Mouse (Mus musculus): Measurements from ENCODE around the gene Cops7b.
"Not testable (repeated sequence)": the region's sequence is repeated elsewhere in the genome, so short reads cannot be mapped to it uniquely, and the experiment has no call there.

The Cops7b gene

DNA sequence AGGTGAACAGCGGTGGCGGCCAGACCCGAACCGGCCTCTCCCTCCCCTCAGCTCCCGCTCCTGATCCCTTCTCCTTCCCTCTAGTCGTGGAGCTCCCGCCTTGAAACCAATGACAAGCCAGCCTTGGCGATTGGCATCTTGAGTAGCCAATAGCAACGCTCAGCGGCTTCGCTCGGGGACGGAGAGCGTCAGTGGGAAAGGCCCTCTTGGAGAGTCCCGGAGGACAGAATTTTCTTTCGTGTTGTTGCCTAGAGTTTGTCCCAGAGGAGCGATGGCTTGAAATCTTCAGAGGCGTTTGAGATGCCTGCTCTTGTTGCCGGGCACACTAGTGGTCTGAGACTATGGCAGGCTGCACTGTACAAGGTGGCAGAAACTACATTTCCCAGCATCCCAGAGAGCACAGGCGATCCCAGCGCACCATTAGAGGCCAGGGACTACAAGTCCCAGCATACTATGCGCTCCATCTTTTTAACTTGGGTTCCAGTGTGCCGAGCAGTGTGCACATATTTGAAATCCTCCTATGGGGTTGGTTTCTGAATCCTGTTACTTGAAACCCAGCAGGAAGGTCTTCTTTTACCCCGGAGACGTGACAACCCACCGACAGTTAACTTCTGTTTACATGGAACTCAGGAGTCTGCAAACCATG lies at the start of gene Cops7b, which contains the start of gene Pde6d:
Gene Cops7b (plus strand): TSS at position 454 of the 646 bp plus-strand sequence.
Gene Pde6d (minus strand): TSS at position 179 of the 646 bp plus-strand sequence.
- peak; percentile 88 to 95 for DNase-seq (ENCODE audit: low spot score in 2 of 2)

DNA sequence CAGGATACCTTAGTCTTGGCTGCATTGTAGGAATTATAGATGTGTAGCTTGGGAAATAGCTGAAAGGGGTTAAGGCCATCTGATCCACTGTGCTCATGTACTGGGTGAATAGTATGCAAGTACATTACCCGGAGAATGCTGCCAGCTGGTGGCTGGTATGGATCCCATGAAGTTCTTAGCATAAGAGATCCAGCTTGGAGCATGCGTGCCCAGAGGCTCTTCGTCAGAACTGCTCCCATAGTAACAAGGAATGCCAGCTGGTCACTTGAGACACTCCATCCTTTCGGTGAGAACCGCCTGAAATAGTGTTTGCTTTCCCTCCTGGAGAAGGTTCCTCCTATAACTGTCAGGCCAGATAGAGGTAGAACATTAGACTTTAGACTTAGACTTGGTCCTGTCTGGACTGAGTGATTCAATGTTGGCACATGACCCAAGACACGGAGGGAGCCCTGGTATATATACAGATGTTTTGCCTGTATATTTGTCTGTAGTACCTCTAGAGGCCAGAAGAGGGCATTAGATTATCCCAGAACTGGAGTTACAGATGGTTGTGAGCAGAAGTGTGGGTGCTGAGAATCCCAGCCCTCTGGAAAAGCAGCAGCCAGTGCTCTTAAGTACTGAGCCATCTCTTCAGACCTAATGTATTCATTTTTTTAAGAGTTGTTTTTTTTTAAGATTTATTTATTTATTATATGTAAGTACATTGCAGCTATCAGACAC lies 49.1 kb upstream of the Cops7b start:
- no peak for DNase-seq (ENCODE audit: low spot score in 2 of 2)

DNA sequence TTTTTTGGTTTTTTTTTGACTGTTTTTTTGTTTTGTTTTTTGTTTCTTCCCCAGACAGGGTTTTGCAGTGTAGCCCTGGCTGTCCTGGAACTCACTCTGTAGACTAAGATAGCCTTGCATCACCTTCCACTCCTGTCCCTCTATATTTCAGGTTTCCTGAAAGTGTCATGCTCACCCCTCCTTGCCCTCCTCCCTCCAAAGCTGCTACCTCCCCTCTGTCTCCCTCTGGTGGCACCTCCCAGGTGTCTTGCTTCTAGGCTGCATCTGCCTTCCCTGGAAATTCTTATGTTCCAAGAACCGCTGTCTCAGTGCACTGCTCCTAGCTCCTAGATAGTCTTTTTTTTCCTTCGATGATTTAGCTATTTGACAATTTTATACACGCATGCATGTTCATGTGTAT lies 44.3 kb upstream of the Cops7b start:
- DNase-seq (ENCODE audit: low spot score in 2 of 2) = no peak

DNA sequence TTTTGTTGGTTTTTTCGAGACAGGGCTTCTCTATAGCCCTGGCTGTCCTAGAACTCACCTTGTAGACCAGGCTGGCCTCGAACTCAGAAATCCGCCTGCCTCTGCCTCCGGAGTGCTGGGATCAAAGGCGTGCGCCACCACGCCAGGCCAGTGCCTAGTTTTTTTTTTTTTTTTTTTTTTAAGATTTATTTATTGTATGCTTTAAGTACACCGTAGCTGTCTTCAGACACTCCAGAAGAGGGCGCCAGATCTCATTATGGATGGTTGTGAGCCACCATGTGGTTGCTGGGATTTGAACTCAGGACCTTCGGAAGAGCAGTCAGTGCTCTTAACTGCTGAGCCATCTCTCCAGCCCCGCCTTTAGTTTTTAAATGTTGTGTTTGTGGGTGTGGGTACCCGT lies 43.1 kb upstream of the Cops7b start:
- not testable (repeated sequence) for DNase-seq (ENCODE audit: low spot score in 2 of 2)

DNA sequence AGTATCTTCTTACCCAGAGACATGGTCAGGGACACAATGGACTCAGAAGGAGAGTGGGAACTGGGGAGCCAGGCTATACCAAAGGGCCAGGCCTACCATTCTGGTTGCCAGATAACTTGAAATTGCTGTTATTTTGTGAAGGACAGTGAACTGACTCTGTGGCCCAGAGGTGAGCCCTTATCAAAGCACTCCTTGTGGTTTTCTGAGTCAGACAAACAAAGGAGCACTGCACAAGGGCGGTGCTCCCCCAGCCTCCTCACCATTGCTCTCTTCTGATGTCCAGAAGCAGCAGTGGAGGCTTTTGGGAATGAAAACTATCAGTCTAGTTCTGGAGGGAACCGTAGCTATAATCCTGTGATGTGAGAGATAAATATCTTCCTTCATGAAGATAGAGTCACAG lies 40.1 kb upstream of the Cops7b start:
- no peak for DNase-seq (ENCODE audit: low spot score in 2 of 2)

DNA sequence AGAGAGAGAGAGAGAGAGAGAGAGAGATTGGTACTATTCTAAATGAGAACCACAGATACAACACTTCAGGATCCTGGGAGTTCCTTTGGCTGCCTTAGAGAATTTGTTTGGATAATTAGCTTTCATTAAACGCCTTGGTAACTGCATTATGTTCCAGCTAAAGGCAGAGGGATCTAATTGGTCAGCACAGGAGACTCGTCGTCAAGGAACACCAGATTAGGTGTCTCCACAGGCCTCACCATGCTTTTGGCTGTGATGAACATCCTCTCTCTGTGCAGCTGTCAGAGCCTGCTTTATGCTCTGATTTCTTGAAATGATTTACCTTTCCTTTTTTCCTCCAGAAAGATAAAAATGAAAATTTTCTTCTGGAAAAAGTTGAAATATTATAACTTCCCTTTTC lies 35.9 kb upstream of the Cops7b start:
- DNase-seq (ENCODE audit: low spot score in 2 of 2) = no peak

DNA sequence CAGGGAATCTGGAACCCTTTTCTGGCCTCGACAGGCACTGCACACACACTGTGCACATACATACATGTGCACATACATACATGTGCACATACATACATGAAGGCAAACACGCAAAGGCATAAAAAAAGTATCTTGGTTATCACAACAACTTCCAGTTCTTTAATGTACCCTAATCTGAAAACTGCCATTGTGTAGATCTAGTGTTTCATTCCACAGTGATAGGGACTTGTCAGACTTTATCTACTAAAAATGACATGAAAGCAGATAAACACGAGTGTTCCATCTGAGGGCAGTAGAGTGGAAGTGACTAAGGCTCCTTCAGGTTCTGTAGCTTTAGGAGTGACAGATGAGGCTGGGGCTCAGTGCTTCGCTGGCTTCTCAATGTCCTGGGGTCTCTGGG lies 31.4 kb upstream of the Cops7b start:
- DNase-seq (ENCODE audit: low spot score in 2 of 2) = no peak

DNA sequence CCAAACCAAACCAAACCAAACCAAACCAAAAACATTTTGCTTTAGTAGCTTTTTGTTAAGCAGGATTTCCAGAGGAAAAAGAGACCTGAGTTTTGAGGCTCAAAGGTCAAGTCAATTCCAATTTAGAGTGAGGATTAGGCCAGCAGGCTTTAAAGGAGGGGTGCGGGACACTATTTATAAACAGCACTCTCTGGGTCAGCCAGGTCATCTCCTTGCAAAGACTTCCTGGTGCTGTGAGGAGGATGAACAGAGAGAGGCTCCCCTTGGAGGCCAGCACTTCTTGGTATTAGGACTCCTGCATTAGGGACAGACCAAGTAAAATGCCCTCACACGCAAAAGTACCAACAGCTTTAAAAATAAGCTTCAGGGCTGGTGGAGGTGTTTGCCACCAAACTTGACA lies 30.8 kb upstream of the Cops7b start:
- DNase-seq (ENCODE audit: low spot score in 2 of 2) = no peak

DNA sequence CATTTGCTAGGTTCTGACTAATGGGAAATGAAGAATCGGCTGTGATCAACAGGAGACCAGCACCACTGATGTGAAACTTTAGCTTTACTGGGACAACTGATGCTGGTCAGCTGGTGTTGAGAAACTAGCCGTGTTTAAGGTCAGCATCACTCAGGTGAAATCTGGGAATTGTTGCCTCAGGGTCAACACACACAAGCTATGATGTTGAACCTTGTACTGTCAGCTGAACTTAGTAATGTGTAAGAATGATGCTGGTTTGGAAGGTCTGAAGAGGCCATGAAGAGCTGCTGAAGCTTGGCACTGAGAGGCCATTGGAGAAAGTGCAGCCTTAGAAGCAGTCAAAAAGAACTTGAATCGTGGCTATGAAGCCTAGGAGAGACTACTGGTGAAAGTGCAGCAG lies 27.0 kb upstream of the Cops7b start:
- no peak for DNase-seq (ENCODE audit: low spot score in 2 of 2)

DNA sequence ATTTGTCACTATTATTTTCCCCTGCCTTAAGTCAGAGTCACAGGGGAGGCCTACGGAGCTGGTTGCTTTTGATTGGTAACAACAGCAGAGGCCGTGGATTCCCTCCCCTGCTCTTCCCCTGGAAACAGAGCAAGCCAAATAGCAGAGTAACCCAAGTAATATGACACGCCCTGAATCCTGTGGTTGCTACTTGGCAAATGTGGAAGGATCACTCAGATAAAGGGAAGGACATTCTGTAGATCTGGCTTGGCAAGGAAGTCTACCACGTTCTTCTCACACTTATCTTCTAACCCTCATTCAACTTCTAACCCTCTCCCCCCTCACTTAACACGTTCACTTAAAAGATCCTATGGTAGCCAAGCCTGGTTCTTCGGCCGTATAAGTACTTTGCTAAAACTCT lies 24.8 kb upstream of the Cops7b start:
- DNase-seq (ENCODE audit: low spot score in 2 of 2) = no peak

DNA sequence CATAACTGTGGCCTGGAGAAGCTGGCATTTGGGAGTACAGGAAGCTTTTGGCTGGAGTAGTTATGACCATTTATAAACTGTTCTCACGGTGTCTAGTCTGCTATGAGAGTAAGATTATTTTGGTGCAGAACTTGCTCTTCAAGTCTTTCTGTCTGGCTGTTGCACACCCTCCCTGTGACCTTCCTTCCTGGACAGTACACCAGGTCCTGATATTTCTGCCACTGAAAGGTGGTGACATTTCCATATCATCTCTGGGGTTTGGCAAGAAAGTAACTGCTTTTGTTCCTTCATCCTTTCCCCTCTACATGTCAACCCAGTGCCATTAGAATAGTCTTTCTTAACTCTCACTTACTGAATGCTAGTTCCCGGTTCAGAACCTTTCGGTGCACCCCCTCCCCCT lies 23.5 kb upstream of the Cops7b start:
- no peak for DNase-seq (ENCODE audit: low spot score in 2 of 2)

DNA sequence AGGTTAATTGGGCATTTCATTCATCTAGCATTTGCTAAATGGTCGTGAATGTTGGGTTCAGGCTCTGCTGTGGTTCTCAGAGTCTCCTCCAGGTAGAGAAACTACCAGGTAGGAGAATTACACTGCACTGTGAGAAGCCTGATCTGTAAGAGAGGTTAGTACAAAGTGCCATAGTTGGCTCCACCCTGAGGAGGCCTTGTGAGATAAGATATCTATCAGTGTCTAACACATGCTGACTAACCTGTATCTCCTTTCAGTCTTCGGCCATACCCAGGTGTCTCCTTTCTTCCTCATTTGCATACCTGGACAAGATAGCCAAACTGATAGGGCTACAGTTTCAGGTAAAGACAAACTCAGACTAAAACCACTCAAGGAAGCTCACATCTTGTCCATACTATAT lies 20.0 kb upstream of the Cops7b start:
- no peak for DNase-seq (ENCODE audit: low spot score in 2 of 2)

DNA sequence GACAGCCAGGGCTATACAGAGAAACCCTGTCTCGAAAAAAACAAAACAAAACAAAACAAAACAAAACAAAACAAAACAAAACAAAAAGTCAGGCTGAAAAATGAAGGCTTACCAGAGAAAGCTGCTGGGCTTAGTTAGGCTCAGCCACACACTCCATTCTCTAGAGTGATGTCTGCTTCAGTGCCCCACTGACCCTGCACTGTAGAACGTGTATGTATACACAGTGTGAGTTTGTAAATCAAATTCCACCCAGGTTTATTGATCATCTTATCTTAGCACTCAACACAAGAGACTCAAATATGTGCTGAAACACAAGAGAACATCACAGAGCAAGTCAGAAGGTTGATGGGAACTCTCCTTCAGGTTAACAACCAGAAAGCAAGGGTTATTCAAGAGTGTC lies 14.3 kb upstream of the Cops7b start:
- no peak for DNase-seq (ENCODE audit: low spot score in 2 of 2)

DNA sequence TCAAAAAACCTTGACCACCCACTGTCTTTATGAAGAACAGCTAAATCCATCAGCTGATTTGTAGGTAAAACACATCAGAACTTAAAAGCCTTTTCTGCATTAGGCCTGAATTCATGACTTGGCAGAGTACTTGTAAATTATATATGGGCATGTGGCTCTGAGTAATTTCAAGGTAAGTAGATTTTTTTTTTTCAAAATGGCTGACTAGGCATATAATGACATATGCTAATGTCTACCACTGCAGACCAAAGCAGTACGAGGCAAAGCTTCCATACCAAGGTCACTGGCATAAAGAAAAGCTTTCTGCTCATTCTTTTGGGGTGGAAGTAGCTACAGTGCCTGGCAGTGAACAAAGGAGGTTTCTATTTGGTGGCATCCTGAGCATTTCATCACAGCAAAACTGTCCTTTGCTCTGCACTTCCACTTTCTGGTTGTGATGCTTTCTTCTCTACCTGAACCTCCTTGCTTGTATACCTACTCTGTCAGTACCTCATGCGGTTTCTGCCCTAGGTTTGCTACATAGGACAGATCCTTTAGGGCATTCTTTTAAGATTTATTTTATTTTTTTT lies 13.3 kb upstream of the Cops7b start:
- DNase-seq (ENCODE audit: low spot score in 2 of 2) = no peak

DNA sequence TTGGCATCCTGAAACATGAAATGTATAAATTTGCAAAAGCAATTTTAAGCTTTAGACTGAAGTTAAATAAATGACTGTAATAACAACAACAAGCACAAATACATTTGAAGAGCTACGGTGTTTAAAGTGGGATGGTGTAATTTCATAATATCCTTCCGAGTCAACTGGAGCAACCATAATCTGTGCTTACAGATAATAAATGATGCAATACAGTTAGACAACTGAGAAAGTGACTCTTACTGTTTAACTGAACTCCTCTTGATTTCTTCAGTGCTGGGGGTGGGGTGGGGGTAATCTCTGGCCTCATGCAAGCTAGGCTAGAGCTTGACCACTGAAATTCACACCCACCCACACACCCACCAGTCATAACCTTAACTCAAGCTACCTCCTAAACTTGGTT lies 11.3 kb upstream of the Cops7b start:
- no peak for DNase-seq (ENCODE audit: low spot score in 2 of 2)

DNA sequence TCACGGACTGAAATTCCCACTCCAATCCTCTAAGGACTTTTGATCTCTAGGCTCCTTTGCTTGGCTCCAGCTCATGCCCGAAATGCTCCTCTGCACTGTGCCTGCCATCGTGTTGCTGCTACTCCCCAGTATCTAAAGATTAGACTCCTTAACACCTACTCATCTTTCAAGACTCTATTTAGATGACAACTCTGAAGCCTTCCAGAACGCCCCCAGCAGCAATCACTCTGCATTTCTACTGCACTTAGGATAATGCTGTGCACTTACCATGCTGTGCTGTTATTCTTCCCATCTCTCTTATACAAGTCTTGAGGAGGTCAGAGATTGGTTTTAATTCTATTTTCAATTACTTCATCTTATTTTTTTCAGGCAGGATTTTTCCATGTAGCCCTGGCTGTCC lies 10.8 kb upstream of the Cops7b start:
- DNase-seq (ENCODE audit: low spot score in 2 of 2) = no peak

DNA sequence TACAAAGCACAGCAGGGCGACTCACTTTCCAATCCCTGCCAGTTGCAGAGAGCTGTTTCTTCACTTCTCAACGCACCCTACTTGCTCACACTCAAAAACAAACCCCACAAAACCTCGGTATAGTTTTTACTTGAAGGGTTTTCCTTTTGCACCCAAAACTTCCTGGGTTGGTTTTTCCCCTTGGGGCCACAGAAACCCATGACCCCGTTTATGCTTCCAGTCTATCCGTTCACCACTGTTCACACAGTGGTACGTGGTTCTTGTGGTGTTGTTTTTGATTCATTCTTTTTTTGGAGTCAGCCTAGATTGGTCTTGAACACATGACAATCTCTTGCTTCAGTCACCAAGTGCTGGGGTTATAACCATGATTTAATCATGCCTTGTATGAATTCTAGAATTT lies 2.3 kb upstream of the Cops7b start:
- DNase-seq (ENCODE audit: low spot score in 2 of 2) = no peak

DNA sequence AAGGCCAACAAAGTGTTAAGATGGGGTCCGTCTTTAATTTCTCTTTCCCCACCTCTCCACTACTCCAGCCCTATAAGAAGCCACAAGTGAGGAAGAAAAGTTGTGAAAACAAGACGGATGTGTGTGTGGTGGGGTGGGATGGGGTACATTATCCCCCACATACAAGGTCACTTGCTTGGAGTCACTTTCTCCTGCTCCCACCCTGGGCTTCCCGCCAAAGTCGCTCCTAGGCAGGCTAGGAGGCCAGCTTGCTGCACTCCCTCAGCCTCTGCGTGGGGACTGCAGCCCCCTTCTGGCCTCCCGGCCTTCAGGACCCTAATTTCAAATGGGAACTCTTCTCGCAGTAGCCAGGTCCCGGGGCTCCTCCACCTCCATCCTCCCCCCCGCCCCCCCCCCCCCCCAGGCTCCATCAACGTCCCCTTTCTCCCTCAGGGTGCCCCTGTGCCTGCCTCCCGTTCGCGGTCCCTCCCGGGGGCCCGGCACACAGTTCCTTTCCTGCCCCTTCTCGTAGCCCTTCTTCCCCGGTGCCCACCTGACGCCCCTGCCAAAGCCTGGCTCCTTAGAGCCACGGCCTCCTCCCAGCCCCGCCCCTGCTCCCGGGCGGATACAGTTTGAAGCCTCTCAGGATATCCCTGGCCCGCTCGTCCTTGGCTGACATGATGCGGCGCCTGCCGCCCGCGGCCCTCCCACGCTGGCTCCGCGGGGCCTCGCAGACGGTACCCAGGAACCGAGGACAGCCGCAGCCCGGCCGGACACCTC lies 833 bp upstream of the Cops7b start:
- peak in 1 of 2 experiments; percentile 14 for DNase-seq (ENCODE audit: low spot score in 2 of 2)

DNA sequence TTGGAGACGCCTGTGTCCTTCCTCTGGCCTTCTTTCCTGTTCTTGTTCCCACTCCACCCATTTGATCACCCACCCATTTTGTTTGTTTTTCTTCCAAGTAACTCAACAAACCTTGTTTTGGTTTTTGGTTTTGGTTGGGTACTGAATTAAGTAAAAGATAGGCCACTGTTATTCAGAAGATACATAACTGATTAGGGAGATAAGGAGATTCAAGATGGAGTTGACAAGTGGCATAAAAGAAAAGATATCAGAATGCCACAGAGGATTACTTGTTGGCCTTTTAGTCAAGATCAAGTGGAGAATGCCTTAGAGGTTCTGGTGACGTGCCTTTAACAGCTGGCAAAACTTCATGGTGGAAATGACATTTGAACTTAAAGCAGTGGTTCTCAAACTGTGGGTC lies 1.0 kb downstream of the Cops7b start:
- DNase-seq (ENCODE audit: low spot score in 2 of 2) = no peak

DNA sequence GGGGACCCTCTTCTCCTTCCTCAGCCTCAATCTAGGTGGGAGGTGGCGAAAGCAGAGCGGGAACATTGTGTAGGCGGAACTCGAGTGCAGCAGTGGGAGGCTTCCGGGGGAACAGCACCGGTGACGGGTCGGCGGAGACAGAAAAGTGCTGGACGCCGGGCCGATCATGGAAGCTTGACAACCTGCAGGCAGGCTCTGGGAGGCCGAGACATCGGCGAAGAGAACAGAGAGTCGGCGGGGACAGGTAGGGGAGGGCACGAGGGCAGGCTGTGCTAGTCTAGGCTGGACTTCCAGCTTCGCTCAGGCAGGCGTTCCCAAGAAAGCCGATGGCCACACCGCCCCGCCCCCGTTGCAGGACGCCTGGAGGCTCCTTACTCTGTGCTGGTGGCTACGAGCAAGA lies 4.3 kb downstream of the Cops7b start:
- peak; percentile 75 to 86 for DNase-seq (ENCODE audit: low spot score in 2 of 2)

DNA sequence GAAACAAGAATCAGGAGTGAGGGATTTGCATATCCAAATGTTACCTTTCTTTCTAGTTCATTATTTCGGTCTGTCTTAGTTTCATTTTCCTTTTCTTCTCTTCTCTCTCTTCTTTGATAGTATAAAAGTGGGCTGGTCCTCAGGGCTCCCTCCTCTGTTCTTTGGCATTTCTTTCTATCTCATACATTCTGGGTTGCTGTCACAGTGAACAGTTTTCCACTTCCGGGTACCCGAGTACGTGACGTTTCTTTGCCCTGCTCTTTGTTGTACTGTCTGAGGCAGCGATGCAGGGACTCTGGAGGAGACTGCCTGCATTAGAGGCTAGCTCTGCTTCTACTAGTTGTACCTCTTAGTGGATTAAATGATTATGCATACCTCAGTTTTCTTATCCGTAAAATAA lies 11.8 kb downstream of the Cops7b start:
- DNase-seq (ENCODE audit: low spot score in 2 of 2) = no peak

DNA sequence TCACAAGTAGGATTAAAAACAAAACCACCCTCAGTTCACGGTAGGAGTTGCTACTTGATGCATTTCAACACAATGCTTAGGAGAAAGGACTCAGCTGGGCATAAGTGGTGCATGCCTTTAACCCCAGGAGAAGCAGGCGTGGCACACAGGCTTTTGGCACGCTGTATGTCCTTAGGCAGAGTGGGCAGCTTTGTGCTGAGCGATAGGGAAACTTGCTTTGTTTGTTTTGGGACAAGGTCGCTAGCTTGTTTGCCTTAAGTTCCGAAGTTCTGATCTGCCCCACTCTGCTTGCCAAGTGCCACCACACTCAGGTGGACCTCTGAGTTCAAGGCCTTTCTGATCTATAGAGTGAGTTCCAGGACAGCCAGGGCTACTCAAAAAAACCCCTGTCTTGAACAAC lies 12.6 kb downstream of the Cops7b start:
- no peak for DNase-seq (ENCODE audit: low spot score in 2 of 2)

DNA sequence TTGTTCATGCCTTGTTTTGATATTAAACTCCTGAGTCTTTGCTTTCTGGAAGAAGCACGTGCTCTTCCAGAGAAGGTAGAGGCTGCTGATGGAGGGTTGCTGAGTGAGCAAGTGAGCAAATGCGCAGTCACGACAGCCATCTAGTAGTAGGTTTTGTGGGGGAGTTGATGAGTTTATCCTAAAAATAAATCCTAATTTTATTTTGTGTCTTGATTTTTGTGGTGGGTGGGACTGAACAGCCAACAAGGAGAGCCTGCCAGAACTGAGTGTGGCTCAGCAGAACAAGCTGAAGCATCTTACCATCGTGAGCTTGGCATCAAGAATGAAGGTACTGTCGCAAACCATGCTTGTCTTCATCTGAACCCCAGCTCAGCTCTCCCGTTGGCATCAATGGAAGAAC lies 13.8 kb downstream of the Cops7b start:
- no peak for DNase-seq (ENCODE audit: low spot score in 2 of 2)

All from cerebellum, postnatal 4 days (tissue).